In the genomic region with DNA sequence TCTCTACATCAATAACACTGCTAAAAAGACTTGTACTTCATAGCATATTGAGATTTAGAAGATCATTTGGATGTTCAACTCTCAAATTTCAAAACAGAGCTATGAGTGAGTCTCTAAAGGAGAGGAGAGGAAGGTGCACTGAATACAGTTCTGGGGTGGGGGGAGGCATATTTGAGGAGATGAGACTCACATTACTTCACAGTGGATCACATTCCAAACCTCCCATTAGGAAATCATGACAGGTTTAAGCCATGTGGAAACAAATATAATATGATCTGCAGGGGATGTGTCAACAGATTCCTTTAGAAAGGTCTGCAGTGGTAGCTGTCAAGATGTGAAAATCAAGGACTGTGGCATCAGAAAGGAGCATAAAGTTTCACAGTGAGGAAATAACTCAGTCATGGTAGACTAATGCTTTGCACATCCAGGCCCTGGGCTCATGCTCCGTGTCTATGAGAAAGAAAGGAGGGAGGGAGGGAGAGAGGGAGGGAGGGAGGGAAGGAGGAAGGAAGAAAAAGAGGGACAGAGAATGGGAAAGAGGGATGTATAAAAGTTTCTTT, we compare ENCODE assay signal across 24 mouse cellular contexts.
"Had no signal": no experiment of that assay in that cellular context is flagged by ENCODE, and none has a peak within 500 bp of the region (broad histone marks: within the 10 kb centered on the region; RNA-seq: fewer than 3 reads in every experiment).

No protein-coding gene starts in this region.

- H3K4me1 ChIP-seq: heart, embryonic 13.5 days; heart, embryonic 15.5 days; hindbrain, embryonic 13.5 days; hindbrain, embryonic 15.5 days; limb, embryonic 13.5 days; limb, embryonic 15.5 days; liver, embryonic 12.5 days had no signal

- ATAC-seq: forebrain, postnatal 0 days; hindbrain, postnatal 0 days; intestine, embryonic 16.5 days; liver, embryonic 12.5 days had no signal

- DNase-seq: forebrain, postnatal 0 days; gastrocnemius, postnatal 14 days; gastrocnemius, postnatal 36 days; heart, adult 11 months; heart, adult 2 months; heart, postnatal 14 days; heart, postnatal 36 days; kidney, adult 18-20 months; kidney, adult 8-10 months; kidney, postnatal 14 days; layer of hippocampus, adult 9-11 months; layer of hippocampus, postnatal 36 days; left cerebral cortex, postnatal 4 days had no signal

- H3K9ac ChIP-seq: forebrain, postnatal 0 days; heart, embryonic 13.5 days; heart, embryonic 15.5 days; hindbrain, embryonic 13.5 days; hindbrain, embryonic 15.5 days; limb, embryonic 13.5 days; limb, embryonic 15.5 days; liver, embryonic 12.5 days; liver, embryonic 14.5 days had no signal

- H3K36me3 ChIP-seq: heart, embryonic 13.5 days; heart, embryonic 15.5 days; hindbrain, embryonic 13.5 days; hindbrain, embryonic 15.5 days; limb, embryonic 13.5 days; limb, embryonic 15.5 days; liver, embryonic 12.5 days had no signal

- H3K27me3 ChIP-seq: heart, embryonic 13.5 days; heart, embryonic 15.5 days; hindbrain, embryonic 13.5 days; hindbrain, embryonic 15.5 days; limb, embryonic 13.5 days; limb, embryonic 15.5 days; liver, embryonic 12.5 days had no signal

- H3K27ac ChIP-seq: heart, adult 2 months; heart, embryonic 13.5 days; heart, embryonic 15.5 days; hindbrain, embryonic 13.5 days; hindbrain, embryonic 15.5 days; hindbrain, postnatal 0 days; limb, embryonic 13.5 days; limb, embryonic 15.5 days; liver, embryonic 12.5 days; liver, embryonic 14.5 days had no signal

- H3K4me2 ChIP-seq: heart, embryonic 11.5 days; heart, embryonic 13.5 days; heart, embryonic 15.5 days; hindbrain, embryonic 13.5 days; hindbrain, embryonic 15.5 days; limb, embryonic 13.5 days; limb, embryonic 15.5 days; liver, embryonic 12.5 days had no signal

- H3K4me3 ChIP-seq: heart, adult 2 months; heart, embryonic 13.5 days; heart, embryonic 15.5 days; hindbrain, embryonic 13.5 days; hindbrain, embryonic 15.5 days; limb, embryonic 13.5 days; limb, embryonic 15.5 days; liver, embryonic 12.5 days had no signal

- H3K9me3 ChIP-seq: heart, embryonic 13.5 days; heart, embryonic 15.5 days; hindbrain, embryonic 13.5 days; hindbrain, embryonic 15.5 days; limb, embryonic 13.5 days; limb, embryonic 15.5 days; liver, embryonic 12.5 days had no signal
